Mouse (Mus musculus) ES-E14 (cell line): ENCODE data around the gene Cachd1.

ENCODE experiments used
- HCFC1 ChIP-seq: IDR thresholded peaks from 2 replicates; pipeline ENCODE4 v1.6.1; 2012; ENCODE audit warnings: low read length, inconsistent platforms, borderline replicate concordance; ENCODE audit not compliant: insufficient read depth
- ZC3H11A ChIP-seq: IDR thresholded peaks from 2 replicates; pipeline ENCODE4 v1.6.1; 2012; ENCODE audit warnings: low read depth, mild to moderate bottlenecking, inconsistent platforms, low read length, borderline replicate concordance
- ZNF384 ChIP-seq: IDR thresholded peaks from 2 replicates; pipeline ENCODE4 v1.6.1; 2012; ENCODE audit warnings: low read depth, low read length, inconsistent platforms

- TF ChIP-seq ZC3H11A: no peak
- TF ChIP-seq HCFC1: no peak
- TF ChIP-seq ZNF384: no peak
Measured at GRCm38 (mm10) chr4:100855373-100855772, 78.9 kb downstream of the Cachd1 start.
